Mouse (Mus musculus) hindbrain, embryonic 13.5 days (tissue): ENCODE results near the gene Commd6. TPM values are rescaled to one million over a fixed set of nuclear protein-coding genes. Genes with fewer than 3 reads are reported as not detected.

Source experiments
- ATAC-seq: fragments of 200-750 bp; cut with Nextera tagmentation; 2 replicates; pipeline ENCODE4 v1.8.0; 2017; ENCODE audit warnings: moderate TSS enrichment; ENCODE audit not compliant: low FRiP score
- H3K27ac ChIP-seq: fragments of 300-500 bp; sonication (generic); 2 replicates; pipeline ENCODE4 v1.5.1; 2015; ENCODE audit warnings: inconsistent platforms, mild to moderate bottlenecking, moderate library complexity
- H3K27me3 ChIP-seq: fragments of 300-500 bp; sonication (generic); 2 replicates; pipeline ENCODE4 v1.6.1; 2015; ENCODE audit warnings: mild to moderate bottlenecking, inconsistent platforms
- H3K36me3 ChIP-seq: fragments of 300-500 bp; sonication (generic); 2 replicates; pipeline ENCODE4 v1.6.1; 2015; ENCODE audit warnings: mild to moderate bottlenecking, inconsistent platforms
- H3K4me1 ChIP-seq: fragments of 300-500 bp; sonication (generic); replicated peaks from 2 replicates; pipeline ENCODE4 v1.6.1; 2015; ENCODE audit warnings: inconsistent platforms
- H3K4me2 ChIP-seq: fragments of 300-500 bp; sonication (generic); 2 replicates; pipeline ENCODE4 v1.6.1; 2015; ENCODE audit warnings: inconsistent platforms, mild to moderate bottlenecking, moderate library complexity
- H3K4me3 ChIP-seq: fragments of 300-500 bp; sonication (generic); 2 replicates; pipeline ENCODE4 v1.5.1; 2015; ENCODE audit warnings: mild to moderate bottlenecking, inconsistent platforms
- H3K9ac ChIP-seq: fragments of 300-500 bp; sonication (generic); 2 replicates; pipeline ENCODE4 v1.6.1; 2015; ENCODE audit warnings: mild to moderate bottlenecking, inconsistent platforms
- H3K9me3 ChIP-seq: fragments of 300-500 bp; sonication (generic); 2 replicates; pipeline ENCODE4 v1.6.1; 2016; ENCODE audit warnings: inconsistent platforms
- WGBS: fragments of 180-500 bp; shearing (Covaris S2); methylation state at CpG from one replicate; pipeline ENCODE4 v1.1.7; 2015; 5-methylcytosine and 5-hydroxymethylcytosine counted together
- polyA plus RNA-seq: library from polyadenylated mRNA; unstranded; fragments of >200 nt; fragmentation: Nextera tagmentation; extraction: Ambion mirVana; gene quantifications from 2 replicates; pipeline ENCODE4 v1.2.1, GENCODE M21; 2015

Commd6 gene
- 93.0 and 102 TPM in 2 replicates for polyA plus RNA-seq

GRCm38 (mm10) chr14:101640153-101640843, at the start of gene Commd6:
TSS of gene Commd6 (minus strand) at chr14:101640686.
- H3K36me3 ChIP-seq = peaks cover 5% of the 10 kb centered on the region; the same call in 1 of the 2 replicates
- H3K27me3 ChIP-seq = no peaks in the 10 kb centered on the region
- H3K9ac ChIP-seq = peak within 1 kb of the TSS; percentile 92
- peak within 1 kb of the TSS; percentile 85 for H3K4me3 ChIP-seq
- under 1% methylated on average over 39 of the region's 39 CpGs for WGBS
- peaks cover 10% of the 10 kb centered on the region for H3K4me1 ChIP-seq
- H3K27ac ChIP-seq = peak within 1 kb of the TSS; percentile 91
- no peaks in the 10 kb centered on the region for H3K9me3 ChIP-seq
- peak within 1 kb of the TSS; percentile 88 for H3K4me2 ChIP-seq
- peak; percentile 99 for ATAC-seq

- Histone ChIP-seq H3K9ac (no peak overlapping the region), H3K4me1 (no peaks in the 10 kb centered on the region), H3K36me3 (peaks cover 24% of the 10 kb centered on the region), H3K9me3 (no peaks in the 10 kb centered on the region), H3K4me3 (no peak overlapping the region), H3K4me2 (no peak overlapping the region), H3K27ac (no peak overlapping the region), H3K27me3 (no peaks in the 10 kb centered on the region)
- no peak for ATAC-seq
- 77% methylated on average over 2 of the region's 2 CpGs for WGBS
Observed at GRCm38 (mm10) chr14:101688406-101688805, 47.9 kb upstream of the Commd6 start.

GRCm38 (mm10) chr14:101687696-101688095, 47.2 kb upstream of the Commd6 start:
- Histone ChIP-seq H3K27me3 (no peaks in the 10 kb centered on the region), H3K4me1 (no peaks in the 10 kb centered on the region), H3K27ac (no peak overlapping the region), H3K4me3 (no peak overlapping the region), H3K9ac (no peak overlapping the region), H3K9me3 (no peaks in the 10 kb centered on the region), H3K4me2 (no peak overlapping the region), H3K36me3 (peaks cover 19% of the 10 kb centered on the region)
- 87% methylated on average over 6 of the region's 6 CpGs for WGBS
- ATAC-seq = no peak

- no peak overlapping the region for H3K9ac ChIP-seq
- ATAC-seq = no peak
- no peaks in the 10 kb centered on the region for H3K27me3 ChIP-seq
- no peak overlapping the region for H3K4me3 ChIP-seq
- H3K36me3 ChIP-seq = peaks cover 51% of the 10 kb centered on the region
- H3K9me3 ChIP-seq = no peaks in the 10 kb centered on the region
- WGBS = 96% methylated on average over 1 of the region's 1 CpGs
- no peak overlapping the region for H3K4me2 ChIP-seq
- no peaks in the 10 kb centered on the region for H3K4me1 ChIP-seq
- H3K27ac ChIP-seq = no peak overlapping the region
Observed at GRCm38 (mm10) chr14:101672226-101672625, 31.7 kb upstream of the Commd6 start.

- Histone ChIP-seq H3K27ac (no peak overlapping the region), H3K9ac (no peak overlapping the region), H3K36me3 (peaks cover 42% of the 10 kb centered on the region), H3K4me3 (no peak overlapping the region), H3K4me2 (no peak overlapping the region), H3K9me3 (no peaks in the 10 kb centered on the region), H3K27me3 (no peaks in the 10 kb centered on the region), H3K4me1 (no peaks in the 10 kb centered on the region)
- ATAC-seq = no peak
- 94% methylated on average over 7 of the region's 7 CpGs for WGBS
Observed at GRCm38 (mm10) chr14:101668626-101669025, 28.1 kb upstream of the Commd6 start.

GRCm38 (mm10) chr14:101666536-101666935, 26.1 kb upstream of the Commd6 start:
- H3K9ac ChIP-seq = no peak overlapping the region
- H3K4me2 ChIP-seq = no peak overlapping the region
- ATAC-seq = no peak
- H3K27ac ChIP-seq = no peak overlapping the region
- peaks cover 41% of the 10 kb centered on the region for H3K36me3 ChIP-seq
- no peaks in the 10 kb centered on the region for H3K27me3 ChIP-seq
- H3K4me1 ChIP-seq = no peaks in the 10 kb centered on the region
- no peaks in the 10 kb centered on the region for H3K9me3 ChIP-seq
- 86% methylated on average over 5 of the region's 5 CpGs for WGBS
- no peak overlapping the region for H3K4me3 ChIP-seq

GRCm38 (mm10) chr14:101666056-101666455, 25.6 kb upstream of the Commd6 start:
- whole genome bisulfite sequencing = 94% methylated on average over 7 of the region's 7 CpGs
- H3K36me3 ChIP-seq = peaks cover 44% of the 10 kb centered on the region
- H3K4me2 ChIP-seq = no peak overlapping the region
- H3K9me3 ChIP-seq = no peaks in the 10 kb centered on the region
- H3K9ac ChIP-seq = no peak overlapping the region
- H3K27me3 ChIP-seq = no peaks in the 10 kb centered on the region
- no peak overlapping the region for H3K27ac ChIP-seq
- ATAC-seq = no peak
- H3K4me1 ChIP-seq = no peaks in the 10 kb centered on the region
- no peak overlapping the region for H3K4me3 ChIP-seq

GRCm38 (mm10) chr14:101664274-101664673, 23.8 kb upstream of the Commd6 start:
- Histone ChIP-seq H3K27ac (no peak overlapping the region), H3K9ac (no peak overlapping the region), H3K36me3 (peaks cover 31% of the 10 kb centered on the region), H3K4me1 (no peaks in the 10 kb centered on the region), H3K9me3 (no peaks in the 10 kb centered on the region), H3K4me3 (no peak overlapping the region), H3K4me2 (no peak overlapping the region), H3K27me3 (no peaks in the 10 kb centered on the region)
- WGBS = 93% methylated on average over 3 of the region's 3 CpGs
- ATAC-seq = no peak

GRCm38 (mm10) chr14:101661654-101662412, 21.3 kb upstream of the Commd6 start:
- Histone ChIP-seq H3K36me3 (peaks cover 25% of the 10 kb centered on the region), H3K9ac (no peak overlapping the region)
- WGBS = 82% methylated on average over 3 of the region's 3 CpGs

GRCm38 (mm10) chr14:101656307-101656706, 15.8 kb upstream of the Commd6 start:
- Histone ChIP-seq H3K4me1 (peaks cover 12% of the 10 kb centered on the region), H3K4me3 (no peak overlapping the region), H3K9ac (no peak overlapping the region), H3K27me3 (no peaks in the 10 kb centered on the region), H3K4me2 (no peak overlapping the region), H3K27ac (no peak overlapping the region), H3K36me3 (peaks cover 17% of the 10 kb centered on the region), H3K9me3 (no peaks in the 10 kb centered on the region)
- ATAC-seq = no peak
- WGBS = 91% methylated on average over 10 of the region's 10 CpGs

More at GRCm38 (mm10) chr14:101661654-101662412, 21.3 kb upstream of the Commd6 start:
- H3K4me1 ChIP-seq = no peaks in the 10 kb centered on the region; the same call in 1 of the 2 replicates
- H3K27me3 ChIP-seq = no peaks in the 10 kb centered on the region
- H3K4me2 ChIP-seq = no peak overlapping the region
- no peak for ATAC-seq
- H3K27ac ChIP-seq = no peak overlapping the region
- H3K9me3 ChIP-seq = no peaks in the 10 kb centered on the region
- H3K4me3 ChIP-seq = no peak overlapping the region

GRCm38 (mm10) chr14:101654526-101654909, 14.0 kb upstream of the Commd6 start:
- H3K27ac ChIP-seq = peak overlapping the region; percentile 87; the same call in 1 of the 2 replicates
- H3K9me3 ChIP-seq = no peaks in the 10 kb centered on the region
- peak overlapping the region; percentile 76 for H3K4me2 ChIP-seq
- H3K36me3 ChIP-seq = peaks cover 10% of the 10 kb centered on the region
- peak overlapping the region; percentile 100 for H3K4me3 ChIP-seq
- H3K27me3 ChIP-seq = no peaks in the 10 kb centered on the region
- H3K4me1 ChIP-seq = peaks cover 12% of the 10 kb centered on the region
- ATAC-seq = no peak; the same call in 1 of the 2 replicates
- peak overlapping the region; percentile 97 for H3K9ac ChIP-seq
- WGBS = 2% methylated on average over 10 of the region's 10 CpGs

GRCm38 (mm10) chr14:101653581-101654525, 13.4 kb upstream of the Commd6 start, which contains the start of gene Uchl3:
TSS of gene Uchl3 (plus strand) at chr14:101653967.
- peak; percentile 91 for ATAC-seq
- peak within 1 kb of the TSS; percentile 87 for H3K27ac ChIP-seq
- peak within 1 kb of the TSS; percentile 100 for H3K4me3 ChIP-seq
- WGBS = under 1% methylated on average over 70 of the region's 81 CpGs
- H3K9me3 ChIP-seq = no peaks in the 10 kb centered on the region
- H3K4me1 ChIP-seq = peaks cover 12% of the 10 kb centered on the region
- H3K36me3 ChIP-seq = peaks cover 6% of the 10 kb centered on the region; the same call in 1 of the 2 replicates
- no peaks in the 10 kb centered on the region for H3K27me3 ChIP-seq
- peak within 1 kb of the TSS; percentile 76 for H3K4me2 ChIP-seq
- H3K9ac ChIP-seq = peak within 1 kb of the TSS; percentile 97
